Mouse (Mus musculus) small intestine, adult 2 months (tissue): ENCODE measurements at regions not wholly inside any gene's neighbourhood (a gene's known extent, or its start where the extent isn't known, plus 50 kb on each side); places are given as distances from the start of the nearest gene placed in this dataset.

ENCODE experiments used
- CTCF ChIP-seq: fragments of 200-500 bp; IDR thresholded peaks from 2 replicates; pipeline ENCODE4 v1.5.1; 2012; ENCODE audit warnings: low read depth, mild to moderate bottlenecking, control low read depth, inconsistent platforms, low read length, moderate library complexity, mixed read lengths; ENCODE audit not compliant: insufficient replicate concordance, insufficient read length; ENCODE audit errors: extremely low read depth
- POLR2A ChIP-seq: fragments of 200-500 bp; IDR thresholded peaks from 2 replicates; pipeline ENCODE4 v1.6.1; 2012; ENCODE audit warnings: low read depth, mild to moderate bottlenecking, control low read depth, inconsistent platforms, low read length, moderate library complexity

DNA sequence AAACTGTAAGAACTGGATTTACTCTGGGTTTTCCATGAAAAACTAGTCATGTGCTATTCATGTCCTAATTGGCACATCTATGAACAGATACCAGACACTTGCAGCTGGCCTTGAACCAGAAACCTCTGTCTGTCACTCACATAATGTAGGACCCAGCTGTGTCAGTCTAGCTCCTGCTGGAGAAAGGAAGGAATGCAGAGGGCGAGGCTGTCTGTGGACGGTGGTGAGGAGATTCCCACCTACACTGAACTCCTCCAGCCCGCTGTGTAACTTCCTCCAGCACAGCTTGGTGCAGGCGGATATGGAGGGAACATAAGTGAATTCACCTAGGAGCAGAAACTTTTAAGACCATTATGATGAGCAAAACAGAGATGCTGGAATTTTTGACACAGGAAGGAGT lies 89.7 kb upstream of the Lpar1 start:
- no peak for TF ChIP-seq POLR2A
- TF ChIP-seq CTCF, result no peak
